Mouse (Mus musculus) limb, embryonic 10.5 days (tissue): Measurements from ENCODE around the gene Vgf. TPM values are rescaled to one million over a fixed set of nuclear protein-coding genes. Genes with fewer than 3 reads are reported as not detected.

Source experiments
- DNase-seq: peaks from one replicate; pipeline ENCODE4 v3.0.0-alpha.2; 2017; ENCODE audit warnings: low spot score
- H3K27ac ChIP-seq: fragments of 300-500 bp; sonication (generic); 2 replicates; pipeline ENCODE4 v1.5.1; 2016; ENCODE audit warnings: mild to moderate bottlenecking
- H3K27me3 ChIP-seq: fragments of 300-500 bp; sonication (generic); 2 replicates; pipeline ENCODE4 v1.6.1; 2016; ENCODE audit warnings: low read depth, mild to moderate bottlenecking; ENCODE audit not compliant: poor library complexity, severe bottlenecking
- H3K36me3 ChIP-seq: fragments of 300-500 bp; sonication (generic); 2 replicates; pipeline ENCODE4 v1.6.1; 2016; ENCODE audit warnings: mild to moderate bottlenecking, moderate library complexity
- H3K4me1 ChIP-seq: fragments of 300-500 bp; sonication (generic); 2 replicates; pipeline ENCODE4 v1.6.1; 2016
- H3K4me3 ChIP-seq: fragments of 300-500 bp; sonication (generic); 2 replicates; pipeline ENCODE4 v1.5.1; 2016; ENCODE audit warnings: mild to moderate bottlenecking, moderate library complexity
- H3K9me3 ChIP-seq: fragments of 300-500 bp; sonication (generic); replicated peaks from 2 replicates; pipeline ENCODE4 v1.6.1; 2016; ENCODE audit warnings: mild to moderate bottlenecking
- WGBS: fragments of 180-500 bp; shearing (Covaris S2); methylation state at CpG from one replicate; pipeline ENCODE4 v1.1.7; 2016; 5-methylcytosine and 5-hydroxymethylcytosine counted together
- polyA plus RNA-seq: library from polyadenylated mRNA; unstranded; fragments of >200 nt; fragmentation: Nextera tagmentation; extraction: Ambion mirVana; gene quantifications from 2 replicates; pipeline ENCODE4 v1.2.1, GENCODE M21; 2016

Vgf gene
- polyA plus RNA-seq, 1 experiment from 2014 or later, result 0.16 TPM

DNA sequence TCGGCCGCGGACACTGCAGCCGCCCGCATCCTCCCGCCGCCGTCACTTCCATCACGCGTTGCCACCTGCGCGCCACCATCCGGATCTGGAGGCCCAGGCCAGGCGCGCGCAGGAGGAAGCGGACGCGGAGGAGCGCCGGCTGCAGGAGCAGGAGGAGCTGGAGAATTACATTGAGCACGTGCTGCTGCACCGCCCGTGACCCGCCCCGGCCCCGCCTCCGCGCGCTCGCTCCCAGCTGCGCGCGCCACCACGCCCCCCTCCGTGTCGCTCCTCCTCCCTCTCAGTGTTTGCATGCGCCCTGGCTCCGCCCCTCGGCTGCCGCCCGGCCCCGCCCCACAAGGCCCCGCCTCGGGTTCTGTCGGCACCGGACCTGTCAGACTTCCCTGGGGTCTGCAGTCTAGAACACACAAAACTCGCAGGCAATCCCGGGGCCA is 6.5 kb downstream of the Vgf start:
- Histone ChIP-seq H3K4me3 (peak overlapping the region; percentile 57), H3K27ac (peak overlapping the region; percentile 38), H3K9me3 (no peaks in the 10 kb centered on the region), H3K27me3 (peaks cover 76% of the 10 kb centered on the region), H3K4me1 (peaks cover 46% of the 10 kb centered on the region), H3K36me3 (peaks cover 28% of the 10 kb centered on the region)
- under 1% methylated on average over 49 of the region's 49 CpGs for WGBS
- peak; percentile 96 for DNase-seq

GRCm38 (mm10) chr5:137036211-137036610 is 10.0 kb downstream of the Vgf start:
- 87% methylated on average over 13 of the region's 13 CpGs for WGBS
- H3K36me3 ChIP-seq, result peaks cover 62% of the 10 kb centered on the region
- no peak for DNase-seq

DNA sequence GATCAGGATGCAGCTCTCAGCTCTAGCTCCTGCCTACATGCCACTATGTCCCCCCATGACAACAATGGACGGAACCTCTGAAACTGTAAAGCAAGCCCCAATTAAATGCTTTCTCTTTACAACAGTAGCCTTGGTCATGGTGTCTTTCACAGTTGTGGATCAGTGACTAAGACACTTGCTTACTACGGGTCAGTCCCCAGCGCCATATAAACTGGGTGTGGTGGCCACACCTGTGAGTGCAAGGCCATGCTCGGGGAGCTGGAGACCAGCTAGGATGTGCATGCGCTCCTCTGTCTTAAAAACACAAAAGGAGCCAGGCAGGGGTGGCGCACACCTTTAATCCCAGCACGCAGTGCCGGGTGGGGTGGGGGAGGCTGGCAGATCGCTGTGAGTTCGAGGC is 13.3 kb downstream of the Vgf start:
- Histone ChIP-seq H3K4me1 (no peaks in the 10 kb centered on the region), H3K27ac (no peak overlapping the region), H3K36me3 (peaks cover 81% of the 10 kb centered on the region), H3K4me3 (no peak overlapping the region), H3K9me3 (no peaks in the 10 kb centered on the region), H3K27me3 (peaks cover 8% of the 10 kb centered on the region)
- WGBS, result 90% methylated on average over 10 of the region's 10 CpGs
- DNase-seq, result no peak

More at GRCm38 (mm10) chr5:137036211-137036610, 10.0 kb downstream of the Vgf start:
- no peak overlapping the region for H3K4me3 ChIP-seq
- H3K27ac ChIP-seq, result no peak overlapping the region
- peaks cover 21% of the 10 kb centered on the region for H3K4me1 ChIP-seq
- no peaks in the 10 kb centered on the region for H3K9me3 ChIP-seq
- peaks cover 40% of the 10 kb centered on the region for H3K27me3 ChIP-seq

DNA sequence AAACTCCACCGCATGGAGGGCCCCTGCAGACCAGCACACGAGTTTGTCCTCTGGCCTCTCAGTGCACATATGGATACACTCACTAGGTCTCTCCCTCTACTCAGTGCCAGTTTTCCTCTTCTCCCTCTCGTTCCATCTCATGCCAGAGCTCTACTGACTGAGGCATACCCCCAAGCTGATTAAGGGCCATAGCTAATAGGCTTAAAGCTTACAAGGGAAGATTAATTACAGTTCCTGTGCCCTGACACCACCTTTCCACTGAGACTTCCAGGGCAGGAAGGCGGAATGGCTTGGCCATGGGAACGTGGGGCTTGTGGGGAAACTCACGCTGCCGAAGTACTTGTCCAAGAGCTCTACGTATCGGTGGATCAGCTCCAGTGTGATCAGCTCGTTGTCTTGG is 15.2 kb downstream of the Vgf start:
- Histone ChIP-seq H3K9me3 (no peaks in the 10 kb centered on the region), H3K4me1 (peaks cover 17% of the 10 kb centered on the region), H3K36me3 (peaks cover 65% of the 10 kb centered on the region), H3K27me3 (no peaks in the 10 kb centered on the region), H3K27ac (no peak overlapping the region), H3K4me3 (no peak overlapping the region)
- WGBS, result 88% methylated on average over 10 of the region's 10 CpGs
- no peak for DNase-seq

- H3K27me3 ChIP-seq, result no peaks in the 10 kb centered on the region
- H3K9me3 ChIP-seq, result no peaks in the 10 kb centered on the region
- WGBS, result 96% methylated on average over 7 of the region's 7 CpGs
- H3K4me3 ChIP-seq, result no peak overlapping the region
- H3K27ac ChIP-seq, result no peak overlapping the region
- H3K4me1 ChIP-seq, result peaks cover 19% of the 10 kb centered on the region
- DNase-seq, result no peak
- peaks cover 39% of the 10 kb centered on the region for H3K36me3 ChIP-seq
These were observed 17.8 kb downstream of the Vgf start for GRCm38 (mm10) chr5:137043997-137044396.

DNA sequence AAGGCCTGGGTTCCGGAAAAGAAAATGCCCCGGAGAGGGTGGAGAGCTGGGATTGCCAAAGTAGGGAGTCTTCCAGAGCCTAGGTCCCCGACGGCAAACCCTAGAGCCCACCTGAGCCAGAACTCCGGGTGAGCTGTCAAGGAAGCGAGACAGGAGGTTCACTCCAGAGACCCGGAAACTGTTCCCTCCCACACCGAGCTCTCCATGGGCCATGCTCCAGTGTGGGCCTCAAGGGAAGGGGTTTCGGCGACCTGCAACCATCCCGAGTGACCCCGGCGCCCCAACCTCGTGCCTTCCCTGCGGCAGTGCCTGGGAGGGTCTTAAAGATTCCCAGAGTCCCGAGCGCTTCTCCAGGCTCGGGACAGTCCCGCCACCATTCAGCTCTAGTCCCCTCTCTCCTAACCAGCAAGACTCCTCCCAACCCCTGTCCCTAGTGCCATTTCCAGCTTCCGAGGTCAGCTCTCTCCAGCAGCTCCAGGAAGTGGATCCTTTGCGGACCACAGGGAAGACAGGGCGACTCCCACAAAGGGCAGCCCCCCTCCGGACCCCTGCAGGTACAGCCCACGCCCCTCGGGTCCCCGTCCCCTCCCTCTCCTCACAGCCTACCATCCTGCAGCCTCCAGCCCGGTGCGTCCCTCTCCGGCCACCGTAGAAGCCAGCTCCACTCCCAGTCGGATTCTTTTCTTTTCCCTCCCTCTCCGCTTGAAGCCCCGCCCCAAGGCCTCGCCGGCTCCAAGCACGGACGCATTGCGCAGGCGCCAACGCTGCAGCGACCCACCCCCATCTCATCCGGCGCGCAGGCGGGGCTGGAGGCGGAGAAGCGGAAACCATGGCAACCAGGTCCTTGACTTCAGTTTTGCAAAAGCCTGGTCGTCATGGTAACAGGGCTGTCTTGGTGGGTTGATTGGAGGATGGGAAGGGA is 19.5 kb downstream of the Vgf start, which contains the start of gene Ap1s1:
Gene Ap1s1, minus strand, starts transcription at position 734 of the 922 bp plus-strand sequence.
- Histone ChIP-seq H3K9me3 (no peaks in the 10 kb centered on the region), H3K36me3 (peaks cover 23% of the 10 kb centered on the region), H3K27me3 (no peaks in the 10 kb centered on the region), H3K4me1 (peaks cover 19% of the 10 kb centered on the region), H3K27ac (peak within 1 kb of the TSS; percentile 92), H3K4me3 (peak within 1 kb of the TSS; percentile 70)
- peak; percentile 99 for DNase-seq
- WGBS, result 1% methylated on average over 48 of the region's 48 CpGs

DNA sequence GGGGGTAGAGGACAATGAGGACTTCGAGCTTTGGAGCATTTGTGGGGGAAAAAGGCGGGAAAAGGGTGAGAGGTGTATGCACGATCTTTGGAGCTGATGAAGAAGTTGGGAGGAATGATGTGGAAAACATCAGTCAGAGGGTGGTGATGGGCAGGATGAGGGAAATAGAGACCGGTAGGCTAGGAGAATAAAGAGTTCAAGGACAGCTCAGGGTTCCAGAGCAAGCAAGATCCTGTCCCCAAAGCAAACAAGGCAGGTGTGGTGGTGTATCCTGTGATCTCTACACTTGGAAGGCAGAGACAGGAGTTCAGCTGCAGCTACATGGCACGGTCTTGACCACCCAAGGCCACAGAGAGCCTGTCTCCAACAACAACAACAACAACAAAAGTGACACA is 20.1 kb downstream of the Vgf start:
- 29% methylated on average over 5 of the region's 5 CpGs for WGBS
- DNase-seq, result no peak
- Histone ChIP-seq H3K36me3 (peaks cover 18% of the 10 kb centered on the region), H3K27ac (peak overlapping the region; percentile 92), H3K4me1 (peaks cover 19% of the 10 kb centered on the region), H3K9me3 (no peaks in the 10 kb centered on the region), H3K4me3 (peak overlapping the region; percentile 70), H3K27me3 (no peaks in the 10 kb centered on the region)

DNA sequence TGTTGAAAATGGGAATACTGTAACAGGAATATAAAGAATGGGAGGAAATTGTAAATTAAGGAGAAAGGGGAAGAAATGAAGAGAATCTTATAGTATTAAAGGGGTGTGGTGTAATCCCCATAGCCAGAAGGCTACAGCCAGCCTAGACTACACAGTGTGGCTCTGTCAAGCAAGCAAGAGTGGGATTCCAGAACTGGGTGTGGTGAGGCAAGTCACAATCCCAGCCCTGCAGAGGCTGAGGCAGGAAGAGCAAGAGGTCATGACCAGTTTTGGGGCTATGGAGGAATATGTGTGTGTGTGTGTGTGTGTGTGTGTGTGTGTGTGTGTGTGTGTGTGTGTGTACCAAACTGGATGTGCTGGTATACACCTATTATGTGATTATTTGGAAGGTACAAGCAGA is 20.8 kb downstream of the Vgf start:
- H3K36me3 ChIP-seq, result peaks cover 11% of the 10 kb centered on the region
- H3K27ac ChIP-seq, result no peak overlapping the region
- H3K9me3 ChIP-seq, result no peaks in the 10 kb centered on the region
- DNase-seq, result no peak
- H3K4me1 ChIP-seq, result peaks cover 19% of the 10 kb centered on the region
- H3K27me3 ChIP-seq, result no peaks in the 10 kb centered on the region
- no peak overlapping the region for H3K4me3 ChIP-seq

- Histone ChIP-seq H3K27ac (no peak overlapping the region), H3K4me1 (peaks cover 6% of the 10 kb centered on the region), H3K36me3 (no peaks in the 10 kb centered on the region), H3K27me3 (no peaks in the 10 kb centered on the region), H3K9me3 (no peaks in the 10 kb centered on the region), H3K4me3 (no peak overlapping the region)
- WGBS, result 73% methylated on average over 6 of the region's 6 CpGs
- DNase-seq, result no peak
These were observed 24.9 kb downstream of the Vgf start for GRCm38 (mm10) chr5:137051125-137051524.

DNA sequence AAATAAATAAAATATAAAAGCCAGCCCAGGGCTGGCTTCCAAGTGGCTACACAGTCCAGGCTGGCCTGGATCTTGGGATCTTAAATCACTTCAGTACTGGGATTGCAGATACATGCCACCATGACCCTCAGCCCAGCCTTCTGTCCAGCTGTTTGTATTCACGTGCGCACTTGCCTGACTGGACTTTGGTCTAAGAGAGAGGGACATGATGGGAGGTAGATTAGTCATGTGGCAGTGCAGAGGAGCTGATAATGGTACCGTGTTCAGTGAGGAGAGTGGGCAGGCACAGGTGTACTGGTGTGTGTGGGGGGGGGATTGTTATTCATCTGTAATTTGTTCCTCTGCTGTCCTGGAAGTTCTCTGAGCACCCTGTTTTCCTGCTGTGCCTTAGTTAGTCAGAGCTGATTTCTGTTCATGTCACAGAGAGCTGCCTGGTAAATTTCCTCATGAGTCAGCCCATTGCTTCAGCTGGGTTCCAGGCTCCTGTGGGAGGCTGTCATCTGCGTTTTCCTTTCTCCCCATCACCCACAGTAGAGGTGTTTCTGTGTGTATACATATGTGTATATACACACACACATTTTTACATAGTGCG is 25.8 kb downstream of the Vgf start:
- Histone ChIP-seq H3K9me3 (no peaks in the 10 kb centered on the region), H3K27ac (no peak overlapping the region), H3K36me3 (no peaks in the 10 kb centered on the region), H3K27me3 (no peaks in the 10 kb centered on the region), H3K4me3 (no peak overlapping the region), H3K4me1 (no peaks in the 10 kb centered on the region)
- 90% methylated on average over 5 of the region's 5 CpGs for WGBS
- no peak for DNase-seq

DNA sequence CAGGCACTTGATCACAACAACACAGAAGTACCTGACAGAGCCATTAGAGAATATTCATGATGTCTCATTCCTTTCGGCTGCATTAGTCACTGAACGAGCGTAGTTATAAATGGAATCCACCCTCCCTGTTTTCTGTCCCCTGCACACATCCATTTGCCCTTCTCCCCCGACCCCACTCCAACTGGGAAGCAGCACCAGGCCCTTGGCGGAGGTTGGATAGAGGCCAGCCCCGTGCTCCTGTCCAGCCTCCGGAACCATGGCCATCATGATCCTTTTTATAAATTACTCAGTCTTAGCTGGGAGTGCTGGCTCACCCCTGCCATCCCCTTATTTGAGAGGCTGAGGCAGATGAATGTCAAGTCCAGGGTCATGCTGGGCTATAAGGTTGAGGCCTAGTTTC is 28.1 kb downstream of the Vgf start:
- Histone ChIP-seq H3K9me3 (no peaks in the 10 kb centered on the region), H3K4me3 (no peak overlapping the region), H3K27me3 (no peaks in the 10 kb centered on the region), H3K27ac (no peak overlapping the region), H3K36me3 (no peaks in the 10 kb centered on the region), H3K4me1 (no peaks in the 10 kb centered on the region)
- 91% methylated on average over 7 of the region's 7 CpGs for WGBS
- no peak for DNase-seq

- Histone ChIP-seq H3K4me3 (no peak overlapping the region), H3K4me1 (no peaks in the 10 kb centered on the region), H3K9me3 (no peaks in the 10 kb centered on the region), H3K36me3 (no peaks in the 10 kb centered on the region), H3K27ac (no peak overlapping the region), H3K27me3 (no peaks in the 10 kb centered on the region)
- WGBS, result 90% methylated on average over 5 of the region's 5 CpGs
- no peak for DNase-seq
These were observed 28.7 kb downstream of the Vgf start for GRCm38 (mm10) chr5:137054873-137055272.

GRCm38 (mm10) chr5:137061809-137062481 is 35.8 kb downstream of the Vgf start:
- no peaks in the 10 kb centered on the region for H3K36me3 ChIP-seq
- no peaks in the 10 kb centered on the region for H3K27me3 ChIP-seq
- no peak overlapping the region for H3K27ac ChIP-seq
- 26% methylated on average over 11 of the region's 12 CpGs for WGBS
- no peak overlapping the region for H3K4me3 ChIP-seq
- DNase-seq, result peak; percentile 38
- H3K4me1 ChIP-seq, result no peaks in the 10 kb centered on the region
- H3K9me3 ChIP-seq, result no peaks in the 10 kb centered on the region
